Mouse (Mus musculus) kidney, adult 9 months (tissue): ENCODE measurements around the gene Zmat3.

Experiments used
- DNase-seq: peaks from one replicate; pipeline ENCODE4 v3.0.0; 2022

The Zmat3 gene

GRCm38 (mm10) chr3:32367516-32367915 is 1.7 kb upstream of the Zmat3 start:
- DNase-seq: no peak

GRCm38 (mm10) chr3:32366246-32366734 is 476 bp upstream of the Zmat3 start:
- no peak for DNase-seq

DNA sequence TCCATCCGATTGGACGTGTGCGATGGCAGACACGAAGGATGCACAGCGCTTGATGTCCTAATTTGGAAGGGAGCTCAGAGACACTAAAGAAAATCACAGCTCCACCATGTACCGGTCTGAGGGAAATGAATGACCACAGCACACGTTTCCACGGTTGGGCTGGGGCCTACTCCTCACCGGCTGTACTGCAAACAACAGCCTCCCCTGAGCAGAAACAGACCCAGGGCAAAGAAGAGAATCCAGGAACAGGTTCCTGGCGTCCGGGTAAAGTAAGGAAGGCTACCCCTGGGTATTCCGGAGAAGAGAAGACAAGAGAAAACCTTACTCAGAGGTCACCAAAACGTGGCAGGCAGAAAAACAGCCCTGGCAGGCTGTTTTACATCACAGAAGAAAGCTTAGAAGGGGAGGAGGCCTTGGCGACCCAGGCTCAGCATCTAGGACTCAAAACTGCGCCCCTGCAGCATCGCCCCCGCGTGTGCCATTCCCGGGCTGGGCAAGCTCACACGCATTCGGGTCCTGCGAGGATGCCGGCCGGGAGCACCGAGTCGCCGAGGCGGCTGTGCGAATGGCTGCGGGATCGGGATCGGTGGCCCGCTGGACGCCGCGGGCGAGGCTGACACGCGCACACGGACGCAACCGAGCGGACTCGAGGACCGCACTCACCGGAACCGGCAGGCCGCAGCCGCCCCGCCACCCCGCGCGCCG is 821 bp downstream of the Zmat3 start:
- no peak for DNase-seq

- DNase-seq: no peak
These were observed 1.6 kb downstream of the Zmat3 start for GRCm38 (mm10) chr3:32364195-32364594.

DNA sequence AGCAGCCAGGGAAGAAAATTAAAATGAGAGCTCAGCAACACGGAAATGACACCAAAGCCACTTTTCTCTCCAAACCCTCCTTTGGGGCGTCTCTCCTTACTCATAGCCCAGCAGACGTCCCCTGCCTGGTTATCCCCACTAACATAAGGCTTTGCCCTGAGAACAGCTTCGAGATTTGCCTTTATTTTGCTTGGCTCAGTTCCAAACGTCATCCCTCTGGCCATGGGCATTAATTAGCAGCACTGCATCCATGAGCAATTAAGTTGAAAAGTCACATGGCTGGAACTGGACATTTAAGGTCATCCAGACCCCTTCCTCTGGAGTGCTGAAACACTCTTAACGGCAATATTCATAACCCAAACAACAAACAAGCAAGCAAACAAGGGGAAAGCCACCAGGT is 4.6 kb downstream of the Zmat3 start:
- DNase-seq: peak; percentile 22

- no peak for DNase-seq
These were observed 17.9 kb downstream of the Zmat3 start for GRCm38 (mm10) chr3:32347881-32348280.

DNA sequence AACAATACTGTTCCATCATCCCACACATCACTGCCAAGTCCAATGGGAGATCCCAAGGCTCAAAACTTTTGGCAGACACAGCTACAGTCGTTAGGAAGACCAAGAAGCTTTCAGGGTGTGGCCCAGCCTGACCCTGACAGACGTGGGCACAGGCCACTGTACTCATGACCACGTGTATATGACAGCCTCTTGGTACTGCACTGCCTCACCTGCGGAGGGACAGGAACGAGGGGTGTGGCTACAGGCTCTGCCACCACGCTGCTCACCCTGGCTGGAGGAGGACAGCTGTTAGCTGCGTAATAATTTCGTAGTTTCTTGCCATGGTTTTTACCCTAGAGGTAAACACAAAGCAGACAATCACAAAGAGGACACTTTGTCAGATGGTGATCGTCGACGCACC is 20.6 kb downstream of the Zmat3 start:
- DNase-seq: no peak

DNA sequence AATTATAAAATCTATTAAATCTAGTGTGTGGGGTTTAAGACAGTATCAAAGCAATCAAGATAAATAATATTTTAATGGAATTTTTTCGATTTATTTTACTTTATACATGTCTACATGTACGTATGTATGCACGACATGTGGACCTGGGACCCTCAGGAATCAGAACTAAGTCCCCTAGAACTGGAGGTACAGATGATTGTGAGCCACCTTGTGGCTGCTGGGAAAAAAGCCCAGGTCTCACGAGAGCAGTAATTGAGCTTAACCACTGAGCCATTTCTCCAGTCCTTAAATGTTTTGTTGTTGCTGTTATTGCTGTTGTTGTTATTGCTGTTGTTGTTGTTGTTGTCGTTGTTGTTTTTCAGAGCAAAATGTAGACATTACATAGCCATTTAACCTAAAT is 21.0 kb downstream of the Zmat3 start:
- DNase-seq: no peak

DNA sequence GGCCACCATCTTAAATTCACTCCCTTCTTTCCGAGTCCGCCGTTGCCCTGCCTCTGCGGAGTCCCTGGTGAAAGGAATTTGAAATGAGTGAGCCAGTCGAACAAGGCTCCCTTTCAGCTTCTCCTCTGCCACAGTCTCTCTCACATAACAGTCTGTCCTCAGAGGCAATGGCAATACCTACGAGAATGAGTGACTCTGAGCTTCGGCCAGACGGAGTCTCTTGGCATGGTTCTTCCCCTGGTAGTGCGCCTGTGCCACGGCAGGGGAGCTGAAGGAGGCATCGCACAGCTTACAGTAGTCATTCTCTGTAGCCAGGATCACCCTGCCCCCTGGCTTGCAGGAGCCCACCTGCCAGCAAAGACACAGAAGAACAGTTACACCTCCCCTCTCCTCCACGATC is 22.4 kb downstream of the Zmat3 start:
- no peak for DNase-seq

- DNase-seq: no peak
These were observed 24.4 kb downstream of the Zmat3 start for GRCm38 (mm10) chr3:32341434-32341833.

DNA sequence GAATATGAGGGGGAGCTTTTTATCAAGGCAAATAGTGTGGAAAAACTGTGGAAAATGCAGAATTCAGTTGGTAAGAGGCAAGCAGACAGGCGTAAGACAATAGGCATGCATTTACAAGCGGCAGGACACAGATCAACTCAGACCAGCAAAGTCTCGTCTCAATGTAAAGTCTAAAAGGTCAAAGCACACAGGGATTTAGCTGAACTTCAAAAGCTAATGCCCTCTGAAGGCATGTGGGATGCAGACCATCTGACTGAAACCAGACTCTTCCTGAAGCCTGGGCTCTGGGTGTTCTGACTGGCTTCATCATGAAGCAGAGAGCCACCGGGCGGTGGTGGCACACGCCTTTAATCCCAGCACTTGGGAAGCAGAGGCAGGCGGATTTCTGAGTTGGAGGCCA is 27.6 kb downstream of the Zmat3 start:
- DNase-seq: no peak

DNA sequence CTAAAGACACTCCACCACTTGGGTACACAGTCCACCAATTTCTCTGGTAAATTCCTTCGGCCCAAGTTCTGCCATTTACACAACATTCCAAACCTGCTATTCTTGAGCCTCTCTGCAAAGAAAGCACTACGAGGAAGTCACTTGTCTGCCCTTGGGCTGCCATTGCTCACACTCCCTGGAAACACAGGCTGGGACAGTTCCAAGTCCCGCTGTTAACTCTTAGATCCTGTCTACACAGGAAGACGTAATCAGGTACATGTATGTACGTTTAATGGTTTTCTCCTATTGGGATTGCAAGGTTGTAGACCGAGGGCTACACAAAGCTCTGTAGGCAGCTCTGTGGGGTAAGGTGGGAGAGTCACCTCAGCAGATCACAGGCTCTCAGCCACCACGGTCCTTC is 28.0 kb downstream of the Zmat3 start:
- peak; percentile 19 for DNase-seq

GRCm38 (mm10) chr3:32334901-32335300 is 30.9 kb downstream of the Zmat3 start:
- DNase-seq: peak; percentile 26

DNA sequence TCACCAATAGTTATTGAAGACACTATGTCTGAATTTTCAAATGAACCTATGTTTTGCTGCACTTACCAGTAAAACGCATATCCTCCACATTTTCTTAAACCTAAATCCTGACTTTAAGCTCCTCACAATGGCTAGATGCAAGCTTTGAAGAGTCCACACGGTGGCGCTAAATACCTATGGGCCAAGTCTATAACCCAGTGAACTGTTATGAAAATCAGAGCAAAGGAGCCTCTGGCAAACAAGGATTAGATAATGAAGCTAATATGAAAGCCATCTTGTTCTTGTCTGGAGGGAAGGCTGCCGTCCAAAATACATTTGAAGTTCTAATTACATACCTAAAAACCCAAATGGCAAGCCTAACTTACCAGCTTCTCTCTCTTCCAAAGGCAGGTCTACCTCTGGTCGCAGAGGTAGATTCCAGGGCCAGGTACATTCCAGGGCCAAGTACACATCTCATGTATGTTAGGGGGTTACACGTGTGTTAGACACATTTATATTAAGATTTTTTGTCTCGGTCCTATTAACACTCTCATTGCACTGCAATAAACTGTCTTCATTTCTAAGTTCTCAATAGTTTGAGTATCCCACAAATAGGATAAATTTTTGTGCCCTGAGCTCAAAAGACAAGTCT is 32.2 kb downstream of the Zmat3 start:
- DNase-seq: peak; percentile 85

- DNase-seq: no peak
These were observed 47.9 kb downstream of the Zmat3 start for GRCm38 (mm10) chr3:32317901-32318416.

- DNase-seq: peak; percentile 57
These were observed 48.5 kb downstream of the Zmat3 start for GRCm38 (mm10) chr3:32317165-32317900.

DNA sequence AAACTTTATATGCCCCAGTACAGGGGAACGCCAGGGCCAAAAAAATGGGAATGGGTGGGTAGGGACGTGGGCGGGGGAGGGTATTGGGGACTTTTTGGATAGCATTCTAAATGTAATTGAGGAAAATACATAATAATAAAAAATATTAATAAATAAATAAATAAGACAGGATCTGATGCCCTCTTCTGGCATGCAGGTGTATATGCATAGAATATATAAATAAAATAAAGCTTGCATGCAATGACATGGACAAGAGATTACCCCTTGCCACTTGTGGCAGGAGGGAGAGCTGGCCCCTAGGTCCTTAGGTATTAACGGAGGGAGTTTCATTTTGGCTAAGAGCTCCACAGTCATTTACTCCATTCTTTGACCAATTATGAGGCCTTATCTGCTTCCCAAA is 51.1 kb downstream of the Zmat3 start:
- DNase-seq: no peak

- peak; percentile 62 for DNase-seq
These were observed 61.6 kb downstream of the Zmat3 start for GRCm38 (mm10) chr3:32304171-32304570.

GRCm38 (mm10) chr3:32292001-32292400 is 73.8 kb downstream of the Zmat3 start:
- no peak for DNase-seq
